ENCODE assay signal across 17 mouse cellular contexts in the genomic region with DNA sequence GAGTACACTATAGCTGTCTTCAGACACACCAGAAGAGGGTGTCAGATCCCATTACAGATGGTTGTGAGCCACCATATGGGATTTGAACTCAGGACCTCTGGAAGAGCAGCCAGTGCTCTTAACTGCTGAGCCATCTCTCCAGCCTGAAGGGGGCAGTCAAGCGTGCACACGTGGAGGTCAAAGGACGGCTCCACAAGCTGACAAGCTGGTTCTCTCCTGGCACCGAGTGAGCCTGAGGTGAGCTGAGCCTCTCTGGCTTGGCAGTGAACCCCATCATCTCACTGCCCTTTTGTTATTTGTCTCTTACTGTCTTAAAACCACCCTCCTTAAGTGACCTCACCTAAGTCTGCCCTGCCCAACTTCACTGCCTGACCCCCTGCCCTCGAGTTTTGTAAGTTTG. TPM values are rescaled to one million over a fixed set of nuclear protein-coding genes. Genes with fewer than 3 reads are reported as not detected.
DNase-seq lines count a peak whose midpoint lies in the region; ATAC-seq and TF ChIP-seq lines count a peak whose summit lies in the region.
"Had no signal": no experiment of that assay in that cellular context is flagged by ENCODE, and none has a peak within 500 bp of the region (broad histone marks: within the 10 kb centered on the region; RNA-seq: fewer than 3 reads in every experiment).

No protein-coding gene starts in this region.

- H3K4me3 ChIP-seq in kidney, embryonic 16.5 days (ENCODE audit: low read length): no peak overlapping the region
- H3K4me3 ChIP-seq in bone marrow, adult 2 months (replicated peaks; ENCODE audit: control insufficient read depth, low read depth, low read length): no peak overlapping the region
- no peak overlapping the region for H3K4me3 ChIP-seq in small intestine, adult 2 months (ENCODE audit: low read depth, low read length)
- H3K4me3 ChIP-seq: limb, embryonic 12.5 days; stomach, embryonic 15.5 days had no signal

- no peaks in the 10 kb centered on the region for H3K9me3 ChIP-seq in kidney, embryonic 16.5 days (ENCODE audit: low read length)
- H3K9me3 ChIP-seq: limb, embryonic 12.5 days; stomach, embryonic 15.5 days had no signal

- H3K4me1 ChIP-seq in kidney, embryonic 16.5 days (ENCODE audit: insufficient read depth, low read length): peaks cover 18% of the 10 kb centered on the region
- no peaks in the 10 kb centered on the region; the same call in 1 of the 2 replicates for H3K4me1 ChIP-seq in bone marrow, adult 2 months (ENCODE audit: control insufficient read depth, insufficient read depth, low read length)
- peaks cover 7% of the 10 kb centered on the region; the same call in 1 of the 2 replicates for H3K4me1 ChIP-seq in small intestine, adult 2 months (ENCODE audit: control insufficient read depth, insufficient read depth, insufficient read length, low read length)

- H3K27me3 ChIP-seq in kidney, embryonic 16.5 days (ENCODE audit: insufficient read depth, low read length): no peaks in the 10 kb centered on the region
- no peaks in the 10 kb centered on the region for H3K27me3 ChIP-seq in small intestine, adult 2 months (ENCODE audit: control insufficient read depth, insufficient read depth, low read length)
- H3K27me3 ChIP-seq: limb, embryonic 12.5 days; Patski; stomach, embryonic 15.5 days had no signal

- 48% methylated on average over 5 of the region's 5 CpGs for WGBS in kidney, embryonic 16.5 days
- WGBS in bone marrow, adult 2 months: 38% methylated on average over 5 of the region's 5 CpGs
- WGBS in small intestine, adult 2 months: 22% methylated on average over 5 of the region's 5 CpGs

- H3K36me3 ChIP-seq in kidney, embryonic 16.5 days (ENCODE audit: insufficient read depth, low read length): peaks cover 25% of the 10 kb centered on the region
- peaks cover 26% of the 10 kb centered on the region for H3K36me3 ChIP-seq in small intestine, adult 2 months (ENCODE audit: control insufficient read depth, insufficient read depth, low read length)

- TF ChIP-seq CTCF in bone marrow, adult 2 months (IDR thresholded peaks at IDR 0.05; ENCODE audit: control insufficient read depth, insufficient read depth, low read length): peak; percentile 34; the same call in 1 of the 2 replicates
- TF ChIP-seq CTCF in small intestine, adult 2 months (IDR thresholded peaks at IDR 0.05; ENCODE audit: extremely low read depth, insufficient read length, insufficient replicate concordance, low read depth, low read length): peak; percentile 18; the same call in 1 of the 2 replicates

- no peak for ATAC-seq in kidney, embryonic 16.5 days (ENCODE audit: low FRiP score, low TSS enrichment)
- no peak for ATAC-seq in inflammation-experienced regulatory T-cells, adult 6 months
- ATAC-seq: Patski had no signal

- peak; percentile 79 for DNase-seq in kidney, adult 11 months
- DNase-seq in thymus, postnatal 14 days: peak; percentile 30
- DNase-seq in thymus, postnatal 25 days: no peak
- no peak for DNase-seq in gastrocnemius, postnatal 14 days
- DNase-seq: adrenal gland, postnatal 25 days; cerebellum, adult 9-10 months; right cerebral cortex, postnatal 25 days had no signal

- H3K4me2 ChIP-seq in kidney, embryonic 16.5 days (replicated peaks; ENCODE audit: low read depth, low read length): no peak overlapping the region
- H3K4me2 ChIP-seq: limb, embryonic 12.5 days; stomach, embryonic 15.5 days had no signal

- H3K27ac ChIP-seq in kidney, embryonic 16.5 days (ENCODE audit: low read length): no peak overlapping the region
- no peak overlapping the region for H3K27ac ChIP-seq in bone marrow, adult 2 months (ENCODE audit: control insufficient read depth, insufficient read depth, low read depth, low read length, poor library complexity)
- H3K27ac ChIP-seq in small intestine, adult 2 months (ENCODE audit: insufficient read depth, low read depth, low read length): no peak overlapping the region
- H3K27ac ChIP-seq: limb, embryonic 12.5 days; macrophage; stomach, embryonic 15.5 days had no signal

- intact Hi-C loops in gastrocnemius, postnatal 14 days (cut with DNase I; ENCODE audit: low total_unique reads): no loop called here

- no peak for TF ChIP-seq POLR2A in bone marrow, adult 2 months (IDR thresholded peaks at IDR 0.05; ENCODE audit: borderline replicate concordance, control insufficient read depth, low read depth, low read length)
- TF ChIP-seq POLR2A in small intestine, adult 2 months (IDR thresholded peaks at IDR 0.05; ENCODE audit: low read depth, low read length): no peak

- no peak overlapping the region for H3K9ac ChIP-seq in kidney, embryonic 16.5 days (replicated peaks; ENCODE audit: low read length)
- H3K9ac ChIP-seq: limb, embryonic 12.5 days; stomach, embryonic 15.5 days had no signal

RNA-seq across cellular contexts. Expression of gene Nudt3, which starts 4.2 kb away (rescaled TPM):
- polyA plus RNA-seq in kidney, embryonic 16.5 days (2015; fragmentation: Nextera tagmentation; extraction: Ambion mirVana): 81.8 and 84.1 TPM in 2 replicates
- 84.4 and 97.1 TPM in 2 replicates for polyA plus RNA-seq in bone marrow, adult 2 months (2011; ENCODE audit: insufficient read depth, insufficient read length, low replicate concordance, missing spikeins)
- polyA plus RNA-seq in small intestine, adult 2 months (2012; rRNA removed): 26.8 and 58.9 TPM in 2 replicates
- polyA plus RNA-seq in inflammation-experienced regulatory T-cells, adult 6 months (2017; shearing (Covaris generic)): 10 to 100 TPM; 28.1 to 42.5 (median 32.0) TPM
- total RNA-seq in gastrocnemius, postnatal 14 days (2021): 100 to 1,000 TPM; 218 to 230 TPM

RNA-seq across cellular contexts. Expression of gene RPS10-NUDT3, which starts 7.6 kb away (rescaled TPM):
- not detected in 2 replicates for polyA plus RNA-seq in kidney, embryonic 16.5 days (2015; fragmentation: Nextera tagmentation; extraction: Ambion mirVana)
- not detected in 2 replicates for polyA plus RNA-seq in bone marrow, adult 2 months (2011; ENCODE audit: insufficient read depth, insufficient read length, low replicate concordance, missing spikeins)
- polyA plus RNA-seq in small intestine, adult 2 months (2012; rRNA removed): not detected in 2 replicates
- polyA plus RNA-seq in inflammation-experienced regulatory T-cells, adult 6 months (2017; shearing (Covaris generic)): not detected
- not detected for total RNA-seq in gastrocnemius, postnatal 14 days (2021)
- total RNA-seq: adrenal gland, postnatal 25 days had no signal
- polyA plus RNA-seq: heart, embryonic 14.5 days; large intestine, adult 2 months; limb, embryonic 12.5 days; macrophage; stomach, embryonic 15.5 days had no signal

RNA-seq across cellular contexts. Expression of gene Rps10, which starts 9.0 kb away (rescaled TPM):
- 825 and 828 TPM in 2 replicates for polyA plus RNA-seq in kidney, embryonic 16.5 days (2015; fragmentation: Nextera tagmentation; extraction: Ambion mirVana)
- polyA plus RNA-seq in bone marrow, adult 2 months (2011; ENCODE audit: insufficient read depth, insufficient read length, low replicate concordance, missing spikeins): 1,643 and 1,889 TPM in 2 replicates
- polyA plus RNA-seq in small intestine, adult 2 months (2012; rRNA removed): 1,015 and 1,308 TPM in 2 replicates
- 1,000 to 10,000 TPM; 1,299 to 2,086 (median 1,613) TPM for polyA plus RNA-seq in inflammation-experienced regulatory T-cells, adult 6 months (2017; shearing (Covaris generic))
- total RNA-seq in gastrocnemius, postnatal 14 days (2021): 100 to 1,000 TPM; 514 to 595 TPM

RNA-seq across cellular contexts. Expression of gene Pacsin1, which starts 27.9 kb away (rescaled TPM):
- polyA plus RNA-seq in kidney, embryonic 16.5 days (2015; fragmentation: Nextera tagmentation; extraction: Ambion mirVana): 1.4 and 1.7 TPM in 2 replicates
- 2.7 and 12.0 TPM in 2 replicates for polyA plus RNA-seq in bone marrow, adult 2 months (2011; ENCODE audit: insufficient read depth, insufficient read length, low replicate concordance, missing spikeins)
- polyA plus RNA-seq in small intestine, adult 2 months (2012; rRNA removed): 1.2 and 2.2 TPM in 2 replicates
- 10 to 100 TPM; 12.2 to 49.0 (median 34.4) TPM for polyA plus RNA-seq in inflammation-experienced regulatory T-cells, adult 6 months (2017; shearing (Covaris generic))
- under 1 TPM; 0.13 to 0.23 TPM for total RNA-seq in gastrocnemius, postnatal 14 days (2021)

Comparison
In these comparisons a context has a peak if more than half of its experiments do, and no peak if none do; other contexts are left out.
1. DNase-seq: peak in kidney, adult 11 months (single experiment) and thymus, postnatal 14 days (single experiment); none in thymus, postnatal 25 days (single experiment) and gastrocnemius, postnatal 14 days (single experiment).